Mouse (Mus musculus) neural tube, embryonic 12.5 days (tissue): ENCODE measurements around the gene Ankrd45. TPM values are rescaled to one million over a fixed set of nuclear protein-coding genes. Genes with fewer than 3 reads are reported as not detected.
"Not testable (repeated sequence)": the region's sequence is repeated elsewhere in the genome, so short reads cannot be mapped to it uniquely, and the experiment has no call there.

Source experiments
- ATAC-seq: fragments of 200-750 bp; cut with Nextera tagmentation; 2 replicates; pipeline ENCODE4 v1.8.0; 2017; ENCODE audit warnings: low read depth, mild to moderate bottlenecking, moderate TSS enrichment, moderate library complexity; ENCODE audit not compliant: low FRiP score
- H3K27ac ChIP-seq: fragments of 300-500 bp; sonication (generic); 2 replicates; pipeline ENCODE4 v1.5.1; 2016
- H3K27me3 ChIP-seq: fragments of 300-500 bp; sonication (generic); replicated peaks from 2 replicates; pipeline ENCODE4 v1.6.1; 2016; ENCODE audit warnings: mild to moderate bottlenecking
- H3K36me3 ChIP-seq: fragments of 300-500 bp; sonication (generic); 2 replicates; pipeline ENCODE4 v1.6.1; 2016; ENCODE audit warnings: mild to moderate bottlenecking
- H3K4me1 ChIP-seq: fragments of 300-500 bp; sonication (generic); 2 replicates; pipeline ENCODE4 v1.6.1; 2016
- H3K4me2 ChIP-seq: fragments of 300-500 bp; sonication (generic); replicated peaks from 2 replicates; pipeline ENCODE4 v1.6.1; 2016; ENCODE audit warnings: mild to moderate bottlenecking
- H3K4me3 ChIP-seq: fragments of 300-500 bp; sonication (generic); 2 replicates; pipeline ENCODE4 v1.5.1; 2016
- H3K9ac ChIP-seq: fragments of 300-500 bp; sonication (generic); 2 replicates; pipeline ENCODE4 v1.6.1; 2016; ENCODE audit warnings: mild to moderate bottlenecking
- H3K9me3 ChIP-seq: fragments of 300-500 bp; sonication (generic); 2 replicates; pipeline ENCODE4 v1.6.1; 2016; ENCODE audit warnings: mild to moderate bottlenecking
- WGBS: fragments of 180-500 bp; shearing (Covaris S2); methylation state at CpG from one replicate; pipeline ENCODE4 v1.1.7; 2016; 5-methylcytosine and 5-hydroxymethylcytosine counted together
- polyA plus RNA-seq: library from polyadenylated mRNA; unstranded; fragments of >200 nt; fragmentation: Nextera tagmentation; extraction: Ambion mirVana; gene quantifications from 2 replicates; pipeline ENCODE4 v1.2.1, GENCODE M21; 2016

Gene Ankrd45
- polyA plus RNA-seq, 1 experiment from 2014 or later: 6.4 TPM

- not testable (repeated sequence) for ATAC-seq, H3K9ac ChIP-seq, H3K36me3 ChIP-seq, H3K4me1 ChIP-seq, H3K4me2 ChIP-seq, H3K9me3 ChIP-seq, H3K27ac ChIP-seq, H3K27me3 ChIP-seq, H3K4me3 ChIP-seq
- 88% methylated on average over 8 of the region's 8 CpGs for WGBS
Observed at GRCm38 (mm10) chr1:161145611-161146010, 3.1 kb downstream of the Ankrd45 start.

GRCm38 (mm10) chr1:161147888-161148287, 5.4 kb downstream of the Ankrd45 start:
- H3K27me3 ChIP-seq: no peaks in the 10 kb centered on the region
- ATAC-seq: no peak

DNA sequence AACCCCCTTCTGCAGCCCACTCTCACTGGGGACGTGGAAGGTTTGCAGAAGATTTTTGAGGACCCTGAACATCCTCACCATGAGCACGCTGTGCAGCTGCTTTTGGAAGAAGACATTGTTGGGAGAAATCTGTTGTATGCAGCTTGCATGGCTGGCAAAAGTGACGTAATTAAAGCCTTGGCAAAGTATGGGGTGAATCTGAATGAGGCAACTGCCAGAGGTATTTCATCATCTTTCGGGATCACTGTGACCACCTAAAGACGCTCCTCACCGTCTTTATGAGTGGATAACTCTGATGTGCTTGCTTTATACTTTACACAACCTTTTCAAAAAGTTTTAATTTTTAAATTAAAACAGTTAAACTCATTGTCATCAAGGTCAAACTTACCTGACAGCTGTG, 8.6 kb downstream of the Ankrd45 start:
- Histone ChIP-seq H3K27ac (no peak overlapping the region), H3K27me3 (no peaks in the 10 kb centered on the region), H3K4me3 (no peak overlapping the region), H3K36me3 (no peaks in the 10 kb centered on the region), H3K9me3 (no peaks in the 10 kb centered on the region), H3K4me2 (no peak overlapping the region), H3K4me1 (no peaks in the 10 kb centered on the region), H3K9ac (no peak overlapping the region)
- ATAC-seq: no peak
- 76% methylated on average over 6 of the region's 6 CpGs for WGBS

More at GRCm38 (mm10) chr1:161147888-161148287, 5.4 kb downstream of the Ankrd45 start:
- Histone ChIP-seq H3K4me2 (no peak overlapping the region), H3K4me3 (no peak overlapping the region), H3K27ac (no peak overlapping the region), H3K36me3 (no peaks in the 10 kb centered on the region), H3K4me1 (no peaks in the 10 kb centered on the region), H3K9ac (no peak overlapping the region), H3K9me3 (no peaks in the 10 kb centered on the region)
- 81% methylated on average over 2 of the region's 2 CpGs for WGBS

- ATAC-seq: no peak
Observed at GRCm38 (mm10) chr1:161156546-161156945, 14.1 kb downstream of the Ankrd45 start.

GRCm38 (mm10) chr1:161159214-161159613, 16.7 kb downstream of the Ankrd45 start, which contains the start of gene Tex50:
Gene Tex50 (minus strand): TSS chr1:161159314.
- Histone ChIP-seq H3K27ac (no peak within 1 kb of the TSS), H3K4me3 (no peak within 1 kb of the TSS), H3K4me1 (no peaks in the 10 kb centered on the region), H3K9ac (no peak within 1 kb of the TSS), H3K9me3 (no peaks in the 10 kb centered on the region), H3K4me2 (no peak within 1 kb of the TSS), H3K27me3 (no peaks in the 10 kb centered on the region), H3K36me3 (no peaks in the 10 kb centered on the region)
- ATAC-seq: no peak
- WGBS: 91% methylated on average over 3 of the region's 3 CpGs

More at GRCm38 (mm10) chr1:161156546-161156945, 14.1 kb downstream of the Ankrd45 start:
- Histone ChIP-seq H3K27ac (no peak overlapping the region), H3K4me2 (no peak overlapping the region), H3K9ac (no peak overlapping the region), H3K4me3 (no peak overlapping the region), H3K9me3 (no peaks in the 10 kb centered on the region), H3K27me3 (no peaks in the 10 kb centered on the region), H3K36me3 (no peaks in the 10 kb centered on the region), H3K4me1 (no peaks in the 10 kb centered on the region)
- WGBS: 90% methylated on average over 10 of the region's 10 CpGs

DNA sequence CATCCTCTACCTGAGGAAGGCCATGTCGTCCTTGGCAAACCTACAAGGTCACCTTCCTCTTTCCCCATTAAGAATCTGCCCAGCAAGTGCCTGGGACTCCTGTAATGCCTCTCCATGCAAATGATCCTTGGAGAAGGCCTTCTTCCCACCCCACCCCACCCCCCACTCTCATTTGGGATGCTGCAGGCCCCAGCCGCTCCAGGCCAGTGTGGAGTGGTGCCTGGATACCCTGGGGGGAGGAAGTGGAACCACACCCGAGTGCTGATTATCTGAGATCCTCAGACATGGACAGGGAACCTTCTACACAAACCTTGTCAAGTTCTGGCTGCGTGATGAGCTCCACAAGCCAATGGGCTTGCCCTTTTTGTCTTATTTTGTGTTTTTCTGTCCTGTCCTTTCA, 17.8 kb downstream of the Ankrd45 start:
- Histone ChIP-seq H3K27ac (no peak overlapping the region), H3K4me3 (no peak overlapping the region), H3K27me3 (no peaks in the 10 kb centered on the region), H3K4me2 (no peak overlapping the region), H3K9me3 (no peaks in the 10 kb centered on the region), H3K4me1 (no peaks in the 10 kb centered on the region), H3K9ac (no peak overlapping the region), H3K36me3 (no peaks in the 10 kb centered on the region)
- no peak for ATAC-seq
- 71% methylated on average over 4 of the region's 4 CpGs for WGBS

DNA sequence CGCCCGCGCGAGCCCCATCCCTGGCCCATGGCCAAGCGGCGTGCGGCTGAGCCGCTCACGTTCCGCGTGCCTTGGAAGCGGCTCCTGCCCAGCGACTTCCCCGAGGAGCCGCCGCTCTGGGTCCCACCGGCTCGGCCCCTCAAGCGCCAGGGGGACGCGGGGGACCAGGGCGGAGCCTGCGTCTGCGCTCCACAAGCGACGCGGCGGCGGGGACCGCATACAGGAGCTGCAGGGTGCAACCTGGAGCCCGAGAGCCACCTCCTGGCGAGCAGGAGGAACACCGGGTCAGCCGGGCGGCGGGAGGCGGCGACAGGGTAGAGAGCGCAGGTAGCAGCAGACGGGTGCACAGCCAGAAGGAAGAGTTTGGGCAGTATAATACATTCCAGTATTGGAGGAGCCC, 28.2 kb downstream of the Ankrd45 start:
- Histone ChIP-seq H3K27me3 (0 out of 2 replicates have a peak, but pooled peaks cover 4% of the 10 kb centered on the region), H3K4me2 (peak overlapping the region; percentile 82), H3K36me3 (no peaks in the 10 kb centered on the region), H3K4me1 (no peaks in the 10 kb centered on the region), H3K27ac (no peak overlapping the region), H3K9me3 (no peaks in the 10 kb centered on the region), H3K9ac (peak overlapping the region; percentile 69), H3K4me3 (peak overlapping the region; percentile 40)
- ATAC-seq: peak; percentile 92
- WGBS: 1% methylated on average over 40 of the region's 40 CpGs

GRCm38 (mm10) chr1:161180674-161181073, 38.2 kb downstream of the Ankrd45 start:
- H3K4me1 ChIP-seq: no peaks in the 10 kb centered on the region
- no peak overlapping the region for H3K4me2 ChIP-seq
- ATAC-seq: no peak
- no peaks in the 10 kb centered on the region for H3K9me3 ChIP-seq
- no peak overlapping the region for H3K4me3 ChIP-seq
- H3K36me3 ChIP-seq: no peaks in the 10 kb centered on the region
- H3K27me3 ChIP-seq: no peaks in the 10 kb centered on the region
- 54% methylated on average over 8 of the region's 8 CpGs for WGBS
- no peak overlapping the region for H3K27ac ChIP-seq
- no peak overlapping the region for H3K9ac ChIP-seq

DNA sequence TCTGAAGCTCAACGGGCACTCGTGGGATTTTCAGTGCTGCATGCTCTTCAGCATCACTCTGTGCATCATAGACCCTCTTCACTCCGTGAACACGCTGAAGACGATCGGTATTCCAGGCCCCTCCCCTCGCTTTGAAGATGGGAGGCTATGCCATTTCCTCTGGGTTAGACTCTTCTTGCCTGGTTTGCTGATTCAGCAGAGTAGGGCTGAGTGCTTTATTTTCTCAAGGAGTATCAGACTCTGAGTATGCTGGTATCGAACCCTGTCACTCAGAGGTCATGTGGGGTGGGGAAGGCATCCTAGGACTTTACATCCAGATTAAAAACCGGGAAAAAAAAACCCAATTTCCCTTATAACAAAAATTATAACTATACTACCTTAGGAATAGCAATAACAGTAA, 39.9 kb downstream of the Ankrd45 start:
- WGBS: 81% methylated on average over 9 of the region's 9 CpGs

GRCm38 (mm10) chr1:161183677-161184076, 41.2 kb downstream of the Ankrd45 start:
- Histone ChIP-seq H3K36me3 (no peaks in the 10 kb centered on the region), H3K4me2 (no peak overlapping the region), H3K9ac (no peak overlapping the region), H3K27ac (no peak overlapping the region), H3K9me3 (no peaks in the 10 kb centered on the region), H3K4me3 (no peak overlapping the region), H3K4me1 (no peaks in the 10 kb centered on the region), H3K27me3 (no peaks in the 10 kb centered on the region)
- 74% methylated on average over 9 of the region's 9 CpGs for WGBS
- no peak for ATAC-seq

More for the DNA sequence above, 39.9 kb downstream of the Ankrd45 start:
- no peak overlapping the region for H3K27ac ChIP-seq
- H3K27me3 ChIP-seq: no peaks in the 10 kb centered on the region
- no peak overlapping the region for H3K9ac ChIP-seq
- H3K4me3 ChIP-seq: no peak overlapping the region
- H3K4me1 ChIP-seq: no peaks in the 10 kb centered on the region
- no peak overlapping the region for H3K4me2 ChIP-seq
- H3K9me3 ChIP-seq: no peaks in the 10 kb centered on the region
- no peak for ATAC-seq
- H3K36me3 ChIP-seq: no peaks in the 10 kb centered on the region

GRCm38 (mm10) chr1:161185431-161185830, 42.9 kb downstream of the Ankrd45 start:
- no peak for ATAC-seq
- 83% methylated on average over 3 of the region's 3 CpGs for WGBS
- Histone ChIP-seq H3K9me3 (0 out of 2 replicates have a peak, but pooled peaks cover 5% of the 10 kb centered on the region), H3K4me1 (no peaks in the 10 kb centered on the region), H3K36me3 (no peaks in the 10 kb centered on the region), H3K4me3 (no peak overlapping the region), H3K27ac (no peak overlapping the region), H3K27me3 (no peaks in the 10 kb centered on the region), H3K4me2 (no peak overlapping the region), H3K9ac (no peak overlapping the region)

- H3K36me3 ChIP-seq: no peaks in the 10 kb centered on the region
- WGBS: 79% methylated on average over 9 of the region's 9 CpGs
- no peak overlapping the region for H3K9ac ChIP-seq
- no peak overlapping the region for H3K4me2 ChIP-seq
- no peak overlapping the region for H3K27ac ChIP-seq
- no peak for ATAC-seq
- no peaks in the 10 kb centered on the region for H3K4me1 ChIP-seq
- no peaks in the 10 kb centered on the region for H3K27me3 ChIP-seq
- no peak overlapping the region for H3K4me3 ChIP-seq
- H3K9me3 ChIP-seq: 0 out of 2 replicates have a peak, but pooled peaks cover 5% of the 10 kb centered on the region
Observed at GRCm38 (mm10) chr1:161190253-161190910, 47.9 kb downstream of the Ankrd45 start.
